ENCODE assay signal across 8 mouse cellular contexts in genomic region chr8:26352541-26353010, GRCm38 (mm10).
A peak's percentile ranks its signal among the peaks of the same experiment; 100 is the strongest.
DNase-seq lines count a peak whose midpoint lies in the region; ATAC-seq lines count a peak whose summit lies in the region.

No protein-coding gene starts in this region.

- H3K9ac ChIP-seq in forebrain, embryonic 11.5 days (ENCODE audit: low read length) = no peak overlapping the region
- no peak overlapping the region for H3K9ac ChIP-seq in embryonic facial prominence, embryonic 12.5 days
- peak overlapping the region; percentile 46; the same call in 1 of the 2 replicates for H3K9ac ChIP-seq in heart, embryonic 12.5 days

- H3K27ac ChIP-seq in forebrain, embryonic 10.5 days = 0 out of 2 replicates have a peak overlapping the region, but pooled peaks have one; percentile 2
- H3K27ac ChIP-seq in forebrain, embryonic 11.5 days (ENCODE audit: low read depth, low read length) = no peak overlapping the region
- peak overlapping the region; percentile 88 for H3K27ac ChIP-seq in embryonic facial prominence, embryonic 12.5 days
- peak overlapping the region; percentile 90 for H3K27ac ChIP-seq in heart, embryonic 12.5 days (ENCODE audit: poor library complexity, severe bottlenecking)

- no peaks in the 10 kb centered on the region for H3K9me3 ChIP-seq in forebrain, embryonic 10.5 days
- no peaks in the 10 kb centered on the region for H3K9me3 ChIP-seq in forebrain, embryonic 11.5 days (ENCODE audit: control insufficient read depth, low read length)
- no peaks in the 10 kb centered on the region for H3K9me3 ChIP-seq in embryonic facial prominence, embryonic 12.5 days
- no peaks in the 10 kb centered on the region for H3K9me3 ChIP-seq in heart, embryonic 12.5 days (replicated peaks)

- peaks cover 11% of the 10 kb centered on the region for H3K4me1 ChIP-seq in forebrain, embryonic 10.5 days
- H3K4me1 ChIP-seq in forebrain, embryonic 11.5 days (replicated peaks; ENCODE audit: control insufficient read depth, insufficient read depth, low read length) = no peaks in the 10 kb centered on the region
- peaks cover 12% of the 10 kb centered on the region; the same call in 1 of the 2 replicates for H3K4me1 ChIP-seq in embryonic facial prominence, embryonic 12.5 days
- H3K4me1 ChIP-seq in heart, embryonic 12.5 days (replicated peaks) = peaks cover 31% of the 10 kb centered on the region

- WGBS in forebrain, embryonic 10.5 days = 77% methylated on average over 9 of the region's 9 CpGs
- WGBS in forebrain, embryonic 11.5 days = 72% methylated on average over 9 of the region's 9 CpGs
- 22% methylated on average over 9 of the region's 9 CpGs for WGBS in embryonic facial prominence, embryonic 12.5 days
- 16% methylated on average over 9 of the region's 9 CpGs for WGBS in heart, embryonic 12.5 days

- no peak for DNase-seq in forebrain, embryonic 10.5 days (ENCODE audit: extremely low spot score, low spot score)
- no peak for DNase-seq in forebrain, embryonic 11.5 days (ENCODE audit: low spot score)
- DNase-seq in kidney, adult 9 months = peak; percentile 69
- DNase-seq in lung, postnatal 25 days (ENCODE audit: low spot score) = peak; percentile 60
- DNase-seq in urinary bladder, postnatal 14 days (ENCODE audit: low spot score) = peak; percentile 71
- no peak for DNase-seq in right cerebral cortex, postnatal 36 days (ENCODE audit: low spot score in 2 of 2)

- H3K4me2 ChIP-seq in forebrain, embryonic 11.5 days (ENCODE audit: low read depth, low read length, severe bottlenecking) = no peak overlapping the region
- H3K4me2 ChIP-seq in embryonic facial prominence, embryonic 12.5 days (replicated peaks) = peak overlapping the region; percentile 56
- peak overlapping the region; percentile 71 for H3K4me2 ChIP-seq in heart, embryonic 12.5 days

- no peaks in the 10 kb centered on the region for H3K36me3 ChIP-seq in forebrain, embryonic 10.5 days (replicated peaks)
- H3K36me3 ChIP-seq in forebrain, embryonic 11.5 days (ENCODE audit: control insufficient read depth, insufficient read depth, low read length) = no peaks in the 10 kb centered on the region
- no peaks in the 10 kb centered on the region for H3K36me3 ChIP-seq in embryonic facial prominence, embryonic 12.5 days
- H3K36me3 ChIP-seq in heart, embryonic 12.5 days = no peaks in the 10 kb centered on the region

- no peaks in the 10 kb centered on the region for H3K27me3 ChIP-seq in forebrain, embryonic 10.5 days (ENCODE audit: poor library complexity, severe bottlenecking)
- H3K27me3 ChIP-seq in forebrain, embryonic 11.5 days (ENCODE audit: control insufficient read depth, insufficient read depth, low read length) = no peaks in the 10 kb centered on the region
- no peaks in the 10 kb centered on the region for H3K27me3 ChIP-seq in embryonic facial prominence, embryonic 12.5 days
- no peaks in the 10 kb centered on the region for H3K27me3 ChIP-seq in heart, embryonic 12.5 days (replicated peaks)

- no peak for ATAC-seq in forebrain, embryonic 11.5 days (replicated peaks; ENCODE audit: low FRiP score)
- ATAC-seq in embryonic facial prominence, embryonic 12.5 days (ENCODE audit: insufficient number of reproducible peaks, insufficient read depth, low FRiP score, low TSS enrichment) = peak; percentile 78
- peak; percentile 91 for ATAC-seq in heart, embryonic 12.5 days (ENCODE audit: insufficient number of reproducible peaks, low FRiP score)

- peak overlapping the region; percentile 16; the same call in 1 of the 2 replicates for H3K4me3 ChIP-seq in forebrain, embryonic 10.5 days
- H3K4me3 ChIP-seq in forebrain, embryonic 11.5 days (ENCODE audit: low read depth, low read length) = no peak overlapping the region
- peak overlapping the region; percentile 23; the same call in 1 of the 2 replicates for H3K4me3 ChIP-seq in embryonic facial prominence, embryonic 12.5 days
- H3K4me3 ChIP-seq in heart, embryonic 12.5 days = peak overlapping the region; percentile 36

Comparison
In these comparisons a context has a peak if more than half of its experiments do, and no peak if none do; other contexts are left out.
1. DNase-seq: peak in kidney, adult 9 months (single experiment), lung, postnatal 25 days (single experiment) and urinary bladder, postnatal 14 days (single experiment); none in forebrain, embryonic 10.5 days (single experiment), forebrain, embryonic 11.5 days (single experiment) and right cerebral cortex, postnatal 36 days (0 of 2).